19 mouse cellular contexts compared by ENCODE assay signal in genomic region chr11:88166471-88166870, GRCm38 (mm10). TPM values are rescaled to one million over a fixed set of nuclear protein-coding genes. Genes with fewer than 3 reads are reported as not detected.
A peak's percentile ranks its signal among the peaks of the same experiment; 100 is the strongest.
DNase-seq lines count a peak whose midpoint lies in the region; ATAC-seq and TF ChIP-seq lines count a peak whose summit lies in the region.
"Had no signal": no experiment of that assay in that cellular context is flagged by ENCODE, and none has a peak within 500 bp of the region (broad histone marks: within the 10 kb centered on the region; RNA-seq: fewer than 3 reads in every experiment).

No protein-coding gene starts in this region.

- H3K27me3 ChIP-seq in hindbrain, embryonic 10.5 days (ENCODE audit: insufficient read depth, poor library complexity, severe bottlenecking): peaks cover 34% of the 10 kb centered on the region
- H3K27me3 ChIP-seq in hindbrain, embryonic 12.5 days: peaks cover 12% of the 10 kb centered on the region
- no peaks in the 10 kb centered on the region for H3K27me3 ChIP-seq in limb, embryonic 14.5 days (ENCODE audit: control insufficient read depth, insufficient read depth, low read length)
- H3K27me3 ChIP-seq in midbrain, embryonic 14.5 days (ENCODE audit: control insufficient read depth, insufficient read depth, low read length): no peaks in the 10 kb centered on the region

- H3K27ac ChIP-seq in hindbrain, embryonic 10.5 days: peak overlapping the region; percentile 75; the same call in 1 of the 2 replicates
- no peak overlapping the region for H3K27ac ChIP-seq in hindbrain, embryonic 12.5 days
- peak overlapping the region; percentile 59 for H3K27ac ChIP-seq in brown adipose tissue, adult 24 weeks (replicated peaks; ENCODE audit: low read depth, low read length)
- peak overlapping the region; percentile 63 for H3K27ac ChIP-seq in limb, embryonic 14.5 days (replicated peaks; ENCODE audit: low read depth, low read length)
- H3K27ac ChIP-seq in midbrain, embryonic 14.5 days (replicated peaks; ENCODE audit: low read depth, low read length): no peak overlapping the region
- H3K27ac ChIP-seq: forebrain, embryonic 12.5 days; liver, embryonic 14.5 days; neural tube, embryonic 12.5 days had no signal

- H3K9me3 ChIP-seq in hindbrain, embryonic 10.5 days: no peaks in the 10 kb centered on the region
- no peaks in the 10 kb centered on the region for H3K9me3 ChIP-seq in hindbrain, embryonic 12.5 days (replicated peaks)
- H3K9me3 ChIP-seq in limb, embryonic 14.5 days (ENCODE audit: control insufficient read depth, low read length): no peaks in the 10 kb centered on the region
- no peaks in the 10 kb centered on the region for H3K9me3 ChIP-seq in midbrain, embryonic 14.5 days (ENCODE audit: control insufficient read depth, low read length)
- H3K9me3 ChIP-seq: embryonic facial prominence, embryonic 12.5 days; forebrain, embryonic 12.5 days; kidney, embryonic 15.5 days; neural tube, embryonic 12.5 days had no signal

- no peak overlapping the region for H3K4me3 ChIP-seq in hindbrain, embryonic 10.5 days
- no peak overlapping the region for H3K4me3 ChIP-seq in hindbrain, embryonic 12.5 days
- H3K4me3 ChIP-seq in brown adipose tissue, adult 24 weeks (ENCODE audit: insufficient read depth, low read depth, low read length): no peak overlapping the region
- no peak overlapping the region for H3K4me3 ChIP-seq in limb, embryonic 14.5 days (replicated peaks; ENCODE audit: low read length)
- H3K4me3 ChIP-seq in midbrain, embryonic 14.5 days (replicated peaks; ENCODE audit: low read depth, low read length): no peak overlapping the region
- H3K4me3 ChIP-seq: embryonic facial prominence, embryonic 12.5 days; forebrain, embryonic 12.5 days; kidney, embryonic 15.5 days; neural tube, embryonic 12.5 days had no signal

- peak; percentile 92 for DNase-seq in heart, adult 11 months
- no peak for DNase-seq in heart, postnatal 4 days
- no peak for DNase-seq in hindbrain, embryonic 10.5 days (ENCODE audit: low spot score)
- no peak for DNase-seq in limb, embryonic 14.5 days (ENCODE audit: low spot score)
- DNase-seq in T-cell, adult 2 months (ENCODE audit: low spot score): no peak
- DNase-seq in midbrain, embryonic 14.5 days: no peak
- DNase-seq: adrenal gland, postnatal 10 days; cerebellum, adult 2 months; heart, postnatal 10 days; right cerebral cortex, postnatal 14 days; thymus, postnatal 14 days had no signal

- peaks cover 84% of the 10 kb centered on the region for H3K4me1 ChIP-seq in hindbrain, embryonic 10.5 days (replicated peaks)
- peaks cover 49% of the 10 kb centered on the region for H3K4me1 ChIP-seq in hindbrain, embryonic 12.5 days
- peaks cover 26% of the 10 kb centered on the region for H3K4me1 ChIP-seq in brown adipose tissue, adult 24 weeks (ENCODE audit: control insufficient read depth, insufficient read depth, insufficient read length, low read length)
- H3K4me1 ChIP-seq in limb, embryonic 14.5 days (ENCODE audit: control insufficient read depth, insufficient read depth, low read length): peaks cover 31% of the 10 kb centered on the region
- H3K4me1 ChIP-seq in midbrain, embryonic 14.5 days (ENCODE audit: control insufficient read depth, insufficient read depth, low read length): peaks cover 6% of the 10 kb centered on the region

- no peak overlapping the region for H3K4me2 ChIP-seq in hindbrain, embryonic 12.5 days (replicated peaks)
- no peak overlapping the region for H3K4me2 ChIP-seq in limb, embryonic 14.5 days (replicated peaks; ENCODE audit: low read depth, low read length, severe bottlenecking)
- H3K4me2 ChIP-seq in midbrain, embryonic 14.5 days (ENCODE audit: low read length): no peak overlapping the region
- H3K4me2 ChIP-seq: embryonic facial prominence, embryonic 12.5 days; forebrain, embryonic 12.5 days; kidney, embryonic 15.5 days; neural tube, embryonic 12.5 days had no signal

- TF ChIP-seq POLR2A in limb, embryonic 14.5 days (IDR thresholded peaks at IDR 0.05; ENCODE audit: borderline replicate concordance, extremely low read depth, insufficient read depth, insufficient read length): no peak

- peaks cover 20% of the 10 kb centered on the region; the same call in 1 of the 2 replicates for H3K36me3 ChIP-seq in hindbrain, embryonic 10.5 days
- no peaks in the 10 kb centered on the region for H3K36me3 ChIP-seq in hindbrain, embryonic 12.5 days
- peaks cover 6% of the 10 kb centered on the region; the same call in 1 of the 2 replicates for H3K36me3 ChIP-seq in limb, embryonic 14.5 days (ENCODE audit: control insufficient read depth, insufficient read depth, low read length)
- 0 out of 2 replicates have a peak, but pooled peaks cover 4% of the 10 kb centered on the region for H3K36me3 ChIP-seq in midbrain, embryonic 14.5 days (ENCODE audit: control insufficient read depth, insufficient read depth, low read length)
- H3K36me3 ChIP-seq: kidney, embryonic 15.5 days had no signal

- no peak overlapping the region for H3K9ac ChIP-seq in hindbrain, embryonic 12.5 days
- no peak overlapping the region for H3K9ac ChIP-seq in limb, embryonic 14.5 days (ENCODE audit: low read depth, low read length, severe bottlenecking)
- no peak overlapping the region for H3K9ac ChIP-seq in midbrain, embryonic 14.5 days (replicated peaks; ENCODE audit: low read length)
- H3K9ac ChIP-seq: embryonic facial prominence, embryonic 12.5 days; forebrain, embryonic 12.5 days; liver, embryonic 14.5 days; neural tube, embryonic 12.5 days had no signal

- no peak for ATAC-seq in hindbrain, embryonic 12.5 days (ENCODE audit: low FRiP score)
- no peak for ATAC-seq in limb, embryonic 14.5 days (ENCODE audit: low FRiP score, low read depth)
- ATAC-seq in midbrain, embryonic 14.5 days (ENCODE audit: low FRiP score, low TSS enrichment): no peak
- ATAC-seq: lung, postnatal 0 days had no signal

- 89% methylated on average over 7 of the region's 7 CpGs for WGBS in hindbrain, embryonic 10.5 days
- 83% methylated on average over 7 of the region's 7 CpGs for WGBS in hindbrain, embryonic 12.5 days
- WGBS in limb, embryonic 14.5 days: 94% methylated on average over 7 of the region's 7 CpGs
- 88% methylated on average over 7 of the region's 7 CpGs for WGBS in midbrain, embryonic 14.5 days

RNA-seq across cellular contexts. Expression of gene Mrps23, which starts 37.7 kb away (rescaled TPM):
- total RNA-seq in heart, postnatal 4 days (2021): 100 to 1,000 TPM; 204 to 207 TPM
- polyA plus RNA-seq in hindbrain, embryonic 10.5 days (2016; fragmentation: Nextera tagmentation; extraction: Ambion mirVana): 72.2 and 74.1 TPM in 2 replicates
- polyA plus RNA-seq in hindbrain, embryonic 12.5 days (2016; fragmentation: Nextera tagmentation; extraction: Ambion mirVana): 57.4 and 66.8 TPM in 2 replicates
- polyA plus RNA-seq in brown adipose tissue, adult 24 weeks (2012; ENCODE audit: insufficient read depth, insufficient read length, missing spikeins): 150 and 192 TPM in 2 replicates
- 46.9 and 63.5 TPM in 2 replicates for polyA plus RNA-seq in limb, embryonic 14.5 days (2012; rRNA removed)
- 60.2 and 64.7 TPM in 2 replicates for polyA plus RNA-seq in limb, embryonic 14.5 days (2014; fragmentation: Nextera tagmentation; extraction: Ambion mirVana)
- 67.9 and 70.0 TPM in 2 replicates for polyA plus RNA-seq in midbrain, embryonic 14.5 days (2014; fragmentation: Nextera tagmentation; extraction: Ambion mirVana)

Comparison
In these comparisons a context has a peak if more than half of its experiments do, and no peak if none do; other contexts are left out.
1. H3K27ac ChIP-seq: peak in hindbrain, embryonic 10.5 days (single experiment), brown adipose tissue, adult 24 weeks (single experiment) and limb, embryonic 14.5 days (single experiment); none in hindbrain, embryonic 12.5 days (single experiment) and midbrain, embryonic 14.5 days (single experiment).